ENCODE assay signal across 7 mouse cellular contexts in genomic region chr2:30463904-30464330, GRCm38 (mm10). TPM values are rescaled to one million over a fixed set of nuclear protein-coding genes. Genes with fewer than 3 reads are reported as not detected.
A peak's percentile ranks its signal among the peaks of the same experiment; 100 is the strongest.
DNase-seq lines count a peak whose midpoint lies in the region; ATAC-seq and TF ChIP-seq lines count a peak whose summit lies in the region.

No protein-coding gene starts in this region.

- H3K27ac ChIP-seq in forebrain, embryonic 10.5 days = peak overlapping the region; percentile 70

- no peak for DNase-seq in Patski (ENCODE audit: low read depth, low spot score)
- DNase-seq in c-Kit-negative CD71-positive TER-119-positive erythroid progenitor cells, embryonic 14.5 days (ENCODE audit: low read depth, low spot score) = peak; percentile 32
- peak; percentile 46 for DNase-seq in forebrain, embryonic 10.5 days (ENCODE audit: extremely low spot score, low spot score)
- DNase-seq in heart, postnatal 36 days = peak; percentile 60 to 66
- DNase-seq in left cerebral cortex, adult 11 months (ENCODE audit: low spot score) = peak; percentile 72
- DNase-seq in lung, postnatal 4 days = peak; percentile 78 to 83
- DNase-seq in spleen, adult 12 weeks (ENCODE audit: low spot score) = peak; percentile 64

- H3K9me3 ChIP-seq in forebrain, embryonic 10.5 days = no peaks in the 10 kb centered on the region

- TF ChIP-seq CTCF in Patski (IDR thresholded peaks at IDR 0.05) = no peak

- H3K4me3 ChIP-seq in forebrain, embryonic 10.5 days = peak overlapping the region; percentile 40

- no peaks in the 10 kb centered on the region for H3K27me3 ChIP-seq in Patski
- peaks cover 17% of the 10 kb centered on the region for H3K27me3 ChIP-seq in forebrain, embryonic 10.5 days (ENCODE audit: poor library complexity, severe bottlenecking)

- in situ Hi-C loops in Patski (cut with MboI; ENCODE audit: low pct_unique_long_range_greater_than_20kb) = no loop called here

- POLR2A ChIA-PET in Patski (lab: Charles Lee) = interaction anchor here (0.8 to 1.4 kb wide), 4 partner anchors 18 to 277 kb away, joined by 3 to 4 read pairs (median 3); no protein-coding TSS in a partner anchor

- CTCF ChIA-PET in Patski (lab: Charles Lee) = interaction anchor here (1.5 to 9.3 kb wide), 2 partner anchors 19 to 24 kb away, joined by 3 to 131 read pairs; no protein-coding TSS in a partner anchor

- WGBS in forebrain, embryonic 10.5 days = 4% methylated on average over 9 of the region's 9 CpGs

- H3K36me3 ChIP-seq in forebrain, embryonic 10.5 days (replicated peaks) = peaks cover 8% of the 10 kb centered on the region

- ATAC-seq in Patski = peak; percentile 84

- peaks cover 35% of the 10 kb centered on the region for H3K4me1 ChIP-seq in forebrain, embryonic 10.5 days

- intact Hi-C loops in heart, postnatal 36 days (cut with DNase I) = no loop called here

RNA-seq across cellular contexts. Expression of gene Ier5l, which starts 10.1 kb away (rescaled TPM):
- 70.7 TPM for polyA plus RNA-seq in Patski (2021)
- 1.6 and 2.0 TPM in 2 replicates for polyA plus RNA-seq in forebrain, embryonic 10.5 days (2016; fragmentation: Nextera tagmentation; extraction: Ambion mirVana)
- 1 to 10 TPM; 4.6 to 5.6 TPM for total RNA-seq in heart, postnatal 36 days (2021)

RNA-seq across cellular contexts. Expression of gene Ptpa, which starts 48.1 kb away (rescaled TPM):
- 165 TPM for polyA plus RNA-seq in Patski (2021)
- 149 and 165 TPM in 2 replicates for polyA plus RNA-seq in forebrain, embryonic 10.5 days (2016; fragmentation: Nextera tagmentation; extraction: Ambion mirVana)
- 10 to 100 TPM; 82.9 to 85.1 TPM for total RNA-seq in heart, postnatal 36 days (2021)

RNA-seq across cellular contexts. Expression of gene Crat, which starts 48.3 kb away (rescaled TPM):
- polyA plus RNA-seq in Patski (2021) = 86.1 TPM
- 23.2 and 23.6 TPM in 2 replicates for polyA plus RNA-seq in forebrain, embryonic 10.5 days (2016; fragmentation: Nextera tagmentation; extraction: Ambion mirVana)
- 100 to 1,000 TPM; 496 to 534 TPM for total RNA-seq in heart, postnatal 36 days (2021)

Comparison
In these comparisons a context has a peak if more than half of its experiments do, and no peak if none do; other contexts are left out.
1. RNA of gene Ier5l, which starts 10.1 kb away (polyA plus RNA-seq): 70.7 TPM in Patski (single experiment); 1.6 to 2.0 TPM in forebrain, embryonic 10.5 days; every median in the first group is over 10 times any median in the second.